21 mouse cellular contexts compared by ENCODE assay signal in the genomic region with DNA sequence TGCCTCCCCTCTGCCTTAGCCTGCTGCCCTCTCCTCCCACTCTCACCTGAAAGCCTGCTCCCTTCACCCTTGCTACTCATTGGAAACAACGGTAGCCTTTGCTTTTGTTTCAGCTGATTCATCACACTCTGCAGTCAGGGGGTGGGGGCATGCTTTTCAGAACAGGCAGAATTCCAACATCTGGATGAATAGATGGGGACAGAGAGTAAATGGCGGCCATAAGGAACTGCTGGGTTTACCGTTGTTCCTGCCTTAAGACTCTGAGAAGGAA.
DNase-seq lines count a peak whose midpoint lies in the region; ATAC-seq and TF ChIP-seq lines count a peak whose summit lies in the region.
"Had no signal": no experiment of that assay in that cellular context is flagged by ENCODE, and none has a peak within 500 bp of the region (broad histone marks: within the 10 kb centered on the region; RNA-seq: fewer than 3 reads in every experiment).

No protein-coding gene starts in this region.

- no peak overlapping the region for H3K4me3 ChIP-seq in gastrocnemius, adult 2 months
- H3K4me3 ChIP-seq in neural tube, embryonic 13.5 days = no peak overlapping the region
- no peak overlapping the region for H3K4me3 ChIP-seq in neural tube, embryonic 15.5 days (replicated peaks)
- no peak overlapping the region for H3K4me3 ChIP-seq in liver, embryonic 13.5 days (replicated peaks)
- no peak overlapping the region for H3K4me3 ChIP-seq in intestine, embryonic 15.5 days (replicated peaks)
- H3K4me3 ChIP-seq: embryonic facial prominence, embryonic 10.5 days; erythroblast, embryonic 14.5 days; heart, embryonic 15.5 days; hindbrain, embryonic 12.5 days had no signal

- no peak overlapping the region for H3K4me2 ChIP-seq in neural tube, embryonic 13.5 days
- H3K4me2 ChIP-seq in neural tube, embryonic 15.5 days = no peak overlapping the region
- peak overlapping the region; percentile 25 for H3K4me2 ChIP-seq in liver, embryonic 13.5 days
- H3K4me2 ChIP-seq in intestine, embryonic 15.5 days (replicated peaks) = no peak overlapping the region
- H3K4me2 ChIP-seq: heart, embryonic 15.5 days; hindbrain, embryonic 12.5 days had no signal

- intact Hi-C loops in gastrocnemius, adult 2 months (cut with DNase I) = no loop called here
- intact Hi-C loops in gastrocnemius, postnatal 14 days (cut with DNase I; ENCODE audit: low total_unique reads) = no loop called here
- intact Hi-C loops in left cerebral cortex, postnatal 25 days (cut with DNase I) = loop anchor here (10.0 kb wide), 1 partner anchor 849 kb away; no protein-coding TSS in a partner anchor

- H3K9me3 ChIP-seq in neural tube, embryonic 13.5 days = no peaks in the 10 kb centered on the region
- H3K9me3 ChIP-seq in neural tube, embryonic 15.5 days (replicated peaks) = no peaks in the 10 kb centered on the region
- no peaks in the 10 kb centered on the region for H3K9me3 ChIP-seq in liver, embryonic 13.5 days (replicated peaks)
- no peaks in the 10 kb centered on the region for H3K9me3 ChIP-seq in intestine, embryonic 15.5 days
- H3K9me3 ChIP-seq: embryonic facial prominence, embryonic 10.5 days; heart, embryonic 15.5 days; hindbrain, embryonic 12.5 days had no signal

- no peaks in the 10 kb centered on the region for H3K27me3 ChIP-seq in neural tube, embryonic 13.5 days
- no peaks in the 10 kb centered on the region for H3K27me3 ChIP-seq in neural tube, embryonic 15.5 days (replicated peaks)
- H3K27me3 ChIP-seq in liver, embryonic 13.5 days = no peaks in the 10 kb centered on the region
- no peaks in the 10 kb centered on the region for H3K27me3 ChIP-seq in intestine, embryonic 15.5 days (replicated peaks)
- H3K27me3 ChIP-seq: heart, embryonic 15.5 days; hindbrain, embryonic 12.5 days; Patski had no signal

- H3K27ac ChIP-seq in gastrocnemius, adult 2 months = peak overlapping the region; percentile 56
- peak overlapping the region; percentile 28; the same call in 1 of the 2 replicates for H3K27ac ChIP-seq in neural tube, embryonic 13.5 days (replicated peaks)
- H3K27ac ChIP-seq in neural tube, embryonic 15.5 days (replicated peaks) = no peak overlapping the region
- H3K27ac ChIP-seq in liver, embryonic 13.5 days = peak overlapping the region; percentile 2; the same call in 1 of the 2 replicates
- H3K27ac ChIP-seq in intestine, embryonic 15.5 days = no peak overlapping the region
- H3K27ac ChIP-seq: embryonic facial prominence, embryonic 10.5 days; heart, embryonic 15.5 days; hindbrain, embryonic 12.5 days; kidney, postnatal 0 days had no signal

- ATAC-seq in neural tube, embryonic 13.5 days (ENCODE audit: low read depth) = no peak
- no peak for ATAC-seq in neural tube, embryonic 15.5 days (ENCODE audit: low FRiP score)
- ATAC-seq in liver, embryonic 13.5 days (ENCODE audit: low read depth) = no peak
- no peak for ATAC-seq in intestine, embryonic 15.5 days
- ATAC-seq: CD4-positive, CD25-positive, alpha-beta regulatory T cell, adult 4 months; forebrain, embryonic 14.5 days; midbrain, embryonic 16.5 days; Patski had no signal

- no peak for DNase-seq in gastrocnemius, adult 2 months
- DNase-seq in gastrocnemius, postnatal 14 days = no peak
- no peak for DNase-seq in liver, embryonic 13.5 days
- no peak for DNase-seq in left cerebral cortex, postnatal 25 days (ENCODE audit: low spot score in 2 of 2)
- DNase-seq in right cerebral cortex, adult 2 months (ENCODE audit: low spot score in 2 of 2) = no peak
- DNase-seq: cerebellum, adult 11 months; cerebellum, postnatal 14 days; right cerebral cortex, postnatal 25 days; thymus, postnatal 36 days had no signal

- no peak overlapping the region for H3K9ac ChIP-seq in neural tube, embryonic 13.5 days
- H3K9ac ChIP-seq in neural tube, embryonic 15.5 days (replicated peaks) = no peak overlapping the region
- no peak overlapping the region for H3K9ac ChIP-seq in liver, embryonic 13.5 days
- no peak overlapping the region for H3K9ac ChIP-seq in intestine, embryonic 15.5 days
- H3K9ac ChIP-seq: heart, embryonic 15.5 days; hindbrain, embryonic 12.5 days had no signal

- H3K36me3 ChIP-seq in neural tube, embryonic 13.5 days = peaks cover 42% of the 10 kb centered on the region
- peaks cover 7% of the 10 kb centered on the region for H3K36me3 ChIP-seq in neural tube, embryonic 15.5 days
- H3K36me3 ChIP-seq in liver, embryonic 13.5 days = no peaks in the 10 kb centered on the region
- peaks cover 8% of the 10 kb centered on the region; the same call in 1 of the 2 replicates for H3K36me3 ChIP-seq in intestine, embryonic 15.5 days
- H3K36me3 ChIP-seq: heart, embryonic 15.5 days had no signal

- no peak for TF ChIP-seq CTCF in gastrocnemius, adult 2 months (IDR thresholded peaks at IDR 0.05)

- H3K4me1 ChIP-seq in neural tube, embryonic 13.5 days (replicated peaks) = peaks cover 56% of the 10 kb centered on the region
- H3K4me1 ChIP-seq in neural tube, embryonic 15.5 days = peaks cover 20% of the 10 kb centered on the region
- H3K4me1 ChIP-seq in liver, embryonic 13.5 days (replicated peaks) = peaks cover 45% of the 10 kb centered on the region
- H3K4me1 ChIP-seq in intestine, embryonic 15.5 days (replicated peaks) = peaks cover 16% of the 10 kb centered on the region

- 54% methylated on average over 3 of the region's 3 CpGs for WGBS in neural tube, embryonic 13.5 days
- 45% methylated on average over 3 of the region's 3 CpGs for WGBS in neural tube, embryonic 15.5 days
- 58% methylated on average over 3 of the region's 3 CpGs for WGBS in liver, embryonic 13.5 days (ENCODE audit: insufficient replicate concordance)
- 59% methylated on average over 3 of the region's 3 CpGs for WGBS in intestine, embryonic 15.5 days

Comparison
In these comparisons a context has a peak if more than half of its experiments do, and no peak if none do; other contexts are left out.
1. H3K27ac ChIP-seq: peak in gastrocnemius, adult 2 months (single experiment), neural tube, embryonic 13.5 days (single experiment) and liver, embryonic 13.5 days (single experiment); none in neural tube, embryonic 15.5 days (single experiment) and intestine, embryonic 15.5 days (single experiment).